19 mouse cellular contexts compared by ENCODE assay signal in the genomic region with DNA sequence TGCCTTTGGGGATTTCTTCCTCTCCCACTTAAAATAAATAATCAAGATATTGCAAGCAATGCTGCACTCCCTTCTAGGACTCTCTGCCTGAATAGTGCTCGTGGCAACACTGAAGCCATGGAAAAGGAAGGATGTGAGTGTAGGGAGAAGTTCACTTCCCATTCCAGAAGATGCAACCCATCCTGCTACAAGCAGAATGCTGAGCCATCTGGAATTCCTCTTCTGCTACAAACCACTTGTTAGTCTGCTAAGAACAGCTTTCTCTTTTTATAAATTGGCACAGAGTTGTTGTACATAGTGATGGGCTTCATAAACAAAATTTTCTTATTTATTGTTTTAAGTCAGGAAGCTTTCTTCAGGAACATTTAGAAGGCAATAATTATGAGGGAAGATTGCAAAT.
DNase-seq lines count a peak whose midpoint lies in the region; ATAC-seq and TF ChIP-seq lines count a peak whose summit lies in the region.
"Had no signal": no experiment of that assay in that cellular context is flagged by ENCODE, and none has a peak within 500 bp of the region (broad histone marks: within the 10 kb centered on the region; RNA-seq: fewer than 3 reads in every experiment).

No protein-coding gene starts in this region.

- TF ChIP-seq POLR2A in liver, adult 2 months (IDR thresholded peaks at IDR 0.05; ENCODE audit: extremely low read depth, insufficient read depth, low read length) = no peak

- no peaks in the 10 kb centered on the region for H3K36me3 ChIP-seq in kidney, embryonic 15.5 days
- no peaks in the 10 kb centered on the region for H3K36me3 ChIP-seq in kidney, embryonic 16.5 days (ENCODE audit: insufficient read depth, low read length)
- H3K36me3 ChIP-seq in liver, adult 2 months (ENCODE audit: control insufficient read depth, insufficient read depth, low read length) = no peaks in the 10 kb centered on the region
- H3K36me3 ChIP-seq: embryonic facial prominence, embryonic 12.5 days; heart, embryonic 12.5 days; liver, embryonic 15.5 days; neural tube, embryonic 13.5 days had no signal

- no peaks in the 10 kb centered on the region for H3K79me2 ChIP-seq in liver, adult 2 months (ENCODE audit: control insufficient read depth, insufficient read depth, low read length)

- 36% methylated on average over 1 of the region's 1 CpGs for WGBS in kidney, embryonic 15.5 days
- WGBS in kidney, embryonic 16.5 days = 47% methylated on average over 1 of the region's 1 CpGs
- 28% methylated on average over 1 of the region's 1 CpGs for WGBS in liver, adult 2 months

- peak; percentile 18 for DNase-seq in liver, adult 2 months (ENCODE audit: extremely low read depth, low read depth, low spot score)
- DNase-seq in liver = no peak
- DNase-seq in brain, adult 2 months (ENCODE audit: low read depth, low spot score) = peak; percentile 59
- DNase-seq in layer of hippocampus, adult 9-10 months (ENCODE audit: low spot score) = peak; percentile 22
- no peak for DNase-seq in cerebellum, adult 18-20 months
- no peak for DNase-seq in spleen, adult 12 weeks (ENCODE audit: low spot score)
- DNase-seq: B cell, adult 2 months; cerebellum, adult 11 months; cerebellum, postnatal 36 days; heart, postnatal 36 days; kidney, adult 9 months; thymus, adult 18-20 months had no signal

- H3K27ac ChIP-seq in kidney, embryonic 15.5 days = peak overlapping the region; percentile 58; the same call in 1 of the 2 replicates
- no peak overlapping the region for H3K27ac ChIP-seq in kidney, embryonic 16.5 days (ENCODE audit: low read length)
- no peak overlapping the region for H3K27ac ChIP-seq in liver, adult 2 months (replicated peaks; ENCODE audit: insufficient read depth, low read depth, low read length)
- H3K27ac ChIP-seq: embryonic facial prominence, embryonic 12.5 days; liver, embryonic 15.5 days; neural tube, embryonic 13.5 days had no signal

- H3K9me3 ChIP-seq in kidney, embryonic 15.5 days (replicated peaks) = no peaks in the 10 kb centered on the region
- H3K9me3 ChIP-seq in kidney, embryonic 16.5 days (ENCODE audit: low read length) = no peaks in the 10 kb centered on the region
- H3K9me3 ChIP-seq: embryonic facial prominence, embryonic 12.5 days; heart, embryonic 12.5 days; liver, embryonic 15.5 days; neural tube, embryonic 13.5 days had no signal

- H3K4me1 ChIP-seq in kidney, embryonic 15.5 days = no peaks in the 10 kb centered on the region
- H3K4me1 ChIP-seq in kidney, embryonic 16.5 days (ENCODE audit: insufficient read depth, low read length) = no peaks in the 10 kb centered on the region
- no peaks in the 10 kb centered on the region for H3K4me1 ChIP-seq in liver, adult 2 months (ENCODE audit: control insufficient read depth, insufficient read depth, low read length)
- H3K4me1 ChIP-seq: embryonic facial prominence, embryonic 12.5 days; heart, embryonic 12.5 days; liver, embryonic 15.5 days; neural tube, embryonic 13.5 days had no signal

- no peak for ATAC-seq in kidney, embryonic 15.5 days (replicated peaks; ENCODE audit: low FRiP score)
- ATAC-seq in kidney, embryonic 16.5 days (ENCODE audit: low FRiP score, low TSS enrichment) = no peak
- ATAC-seq: hindbrain, embryonic 16.5 days had no signal

- no peak overlapping the region for H3K4me2 ChIP-seq in kidney, embryonic 15.5 days
- H3K4me2 ChIP-seq in kidney, embryonic 16.5 days (replicated peaks; ENCODE audit: low read depth, low read length) = no peak overlapping the region
- H3K4me2 ChIP-seq: embryonic facial prominence, embryonic 12.5 days; heart, embryonic 12.5 days; liver, embryonic 15.5 days; neural tube, embryonic 13.5 days had no signal

- H3K4me3 ChIP-seq in kidney, embryonic 15.5 days (replicated peaks) = no peak overlapping the region
- H3K4me3 ChIP-seq in kidney, embryonic 16.5 days (ENCODE audit: low read length) = no peak overlapping the region
- no peak overlapping the region for H3K4me3 ChIP-seq in liver, adult 2 months (ENCODE audit: insufficient read depth, low read depth, low read length)
- H3K4me3 ChIP-seq: embryonic facial prominence, embryonic 12.5 days; heart, embryonic 12.5 days; liver, embryonic 15.5 days; neural tube, embryonic 13.5 days had no signal

- H3K9ac ChIP-seq in kidney, embryonic 15.5 days = no peak overlapping the region
- no peak overlapping the region for H3K9ac ChIP-seq in kidney, embryonic 16.5 days (replicated peaks; ENCODE audit: low read length)
- H3K9ac ChIP-seq in liver, adult 2 months (ENCODE audit: low read depth, low read length) = no peak overlapping the region
- H3K9ac ChIP-seq: embryonic facial prominence, embryonic 12.5 days; heart, embryonic 12.5 days; liver, embryonic 15.5 days; neural tube, embryonic 13.5 days had no signal

- no peak for TF ChIP-seq CTCF in liver, adult 2 months (IDR thresholded peaks at IDR 0.05; ENCODE audit: low read depth, low read length)

- H3K27me3 ChIP-seq in kidney, embryonic 15.5 days = no peaks in the 10 kb centered on the region
- H3K27me3 ChIP-seq in kidney, embryonic 16.5 days (ENCODE audit: insufficient read depth, low read length) = no peaks in the 10 kb centered on the region
- no peaks in the 10 kb centered on the region for H3K27me3 ChIP-seq in liver, adult 2 months (ENCODE audit: control insufficient read depth, insufficient read depth, low read length)
- H3K27me3 ChIP-seq: embryonic facial prominence, embryonic 12.5 days; heart, embryonic 12.5 days; liver, embryonic 15.5 days; neural tube, embryonic 13.5 days had no signal

Comparison
In these comparisons a context has a peak if more than half of its experiments do, and no peak if none do; other contexts are left out.
1. DNase-seq: peak in liver, adult 2 months (single experiment), brain, adult 2 months (single experiment) and layer of hippocampus, adult 9-10 months (single experiment); none in liver (single experiment), cerebellum, adult 18-20 months (0 of 2) and spleen, adult 12 weeks (single experiment).